11 mouse cellular contexts compared by ENCODE assay signal in the genomic region with DNA sequence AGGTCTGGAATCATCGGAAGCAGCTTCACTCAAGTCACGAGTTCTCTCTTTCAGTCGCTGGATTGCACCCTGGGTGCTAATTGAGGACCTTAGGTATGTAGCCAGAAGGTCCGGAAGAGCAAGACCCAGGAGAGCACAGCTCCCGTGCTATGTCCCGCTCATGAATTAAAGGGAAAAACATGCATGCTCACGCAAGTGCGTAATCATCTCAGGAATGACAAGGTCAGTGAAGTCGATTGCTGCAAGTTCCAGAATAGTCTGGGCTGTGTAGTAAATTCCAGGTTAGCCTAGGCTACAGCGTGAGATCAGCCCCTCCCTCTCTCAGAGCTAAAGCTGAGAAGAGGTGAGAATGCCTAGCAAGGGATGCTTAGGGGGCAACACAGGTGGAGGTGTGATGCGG.
"Had no signal": no experiment of that assay in that cellular context is flagged by ENCODE, and none has a peak within 500 bp of the region (broad histone marks: within the 10 kb centered on the region; RNA-seq: fewer than 3 reads in every experiment).

No protein-coding gene starts in this region.

- DNase-seq: lung, adult 18-20 months; lung, embryonic 14.5 days; lung, postnatal 10 days; lung, postnatal 4 days; right cerebral cortex, postnatal 14 days; thymus, adult 18-20 months; thymus, postnatal 14 days; thymus, postnatal 36 days had no signal

- H3K36me3 ChIP-seq: midbrain, embryonic 13.5 days; midbrain, embryonic 15.5 days; neural tube, embryonic 12.5 days had no signal

- H3K27me3 ChIP-seq: neural tube, embryonic 12.5 days had no signal

- H3K27ac ChIP-seq: midbrain, embryonic 13.5 days; midbrain, embryonic 15.5 days; neural tube, embryonic 12.5 days had no signal

- H3K4me1 ChIP-seq: midbrain, embryonic 15.5 days had no signal

- ATAC-seq: midbrain, embryonic 13.5 days; midbrain, embryonic 15.5 days had no signal

- H3K4me3 ChIP-seq: midbrain, embryonic 13.5 days; midbrain, embryonic 15.5 days; neural tube, embryonic 12.5 days had no signal
